Mouse (Mus musculus): Measurements from ENCODE around the gene Tars.

Gene Tars

DNA sequence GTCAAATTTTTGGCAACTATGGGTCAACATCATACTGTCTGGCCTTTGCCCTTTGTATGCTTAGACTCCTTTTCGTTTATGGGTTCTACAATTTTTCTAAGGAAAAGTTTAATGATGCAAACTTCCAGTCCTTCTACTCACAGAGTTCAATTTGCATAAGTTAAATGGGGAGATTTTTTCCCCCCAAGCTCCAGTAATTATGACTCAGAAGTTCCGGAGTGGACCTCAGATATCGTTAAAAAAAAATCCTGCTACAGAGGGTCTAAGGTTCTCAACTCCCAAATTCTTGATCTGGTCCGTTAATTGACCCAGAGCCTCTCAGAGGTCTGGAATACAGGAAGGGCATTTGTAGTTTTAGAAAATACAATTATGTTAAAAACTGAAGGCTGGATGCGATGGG, 37.6 kb downstream of the Tars start:
- DNase-seq (ENCODE audit: low read depth): no peak

DNA sequence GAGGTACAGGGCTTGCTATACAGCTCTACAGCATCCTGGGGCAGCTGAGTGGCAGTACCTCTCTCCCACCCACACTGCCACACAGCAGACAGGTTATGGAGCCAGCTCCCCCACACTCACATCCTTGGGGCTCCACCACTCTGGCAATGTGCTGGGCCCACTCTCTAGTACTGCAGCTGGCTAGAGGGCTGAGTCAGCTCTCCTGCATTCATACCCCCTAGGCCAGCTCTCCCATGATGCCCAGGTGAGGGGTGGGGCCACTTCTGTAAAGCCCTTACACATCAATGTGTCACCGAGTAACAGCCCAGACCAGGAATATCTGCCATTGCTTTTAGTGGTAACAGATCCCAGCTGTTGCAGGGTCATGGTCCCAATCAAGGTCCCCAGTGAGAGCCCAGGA, 38.6 kb downstream of the Tars start:
- no peak for DNase-seq (ENCODE audit: low read depth)

DNA sequence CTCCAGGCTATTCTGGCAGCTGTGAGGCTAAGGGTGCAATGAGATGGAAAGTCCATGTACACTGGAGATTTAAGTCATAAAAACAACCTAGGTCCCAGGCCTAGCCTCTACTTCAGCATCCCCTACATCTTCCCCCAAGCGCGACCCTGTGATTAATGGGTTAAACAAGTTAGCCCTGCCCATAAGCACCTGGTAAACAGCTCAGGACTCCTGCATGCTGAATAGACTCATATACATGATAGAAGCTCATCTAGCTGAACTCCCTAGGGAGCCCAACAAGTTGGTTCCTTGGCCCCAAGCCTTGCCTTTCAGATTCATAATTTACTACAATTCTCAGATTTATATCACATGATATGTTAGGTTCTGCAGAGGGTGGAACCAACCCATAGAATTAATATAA, 42.0 kb downstream of the Tars start:
- peak; percentile 19 for DNase-seq (ENCODE audit: low read depth)

DNA sequence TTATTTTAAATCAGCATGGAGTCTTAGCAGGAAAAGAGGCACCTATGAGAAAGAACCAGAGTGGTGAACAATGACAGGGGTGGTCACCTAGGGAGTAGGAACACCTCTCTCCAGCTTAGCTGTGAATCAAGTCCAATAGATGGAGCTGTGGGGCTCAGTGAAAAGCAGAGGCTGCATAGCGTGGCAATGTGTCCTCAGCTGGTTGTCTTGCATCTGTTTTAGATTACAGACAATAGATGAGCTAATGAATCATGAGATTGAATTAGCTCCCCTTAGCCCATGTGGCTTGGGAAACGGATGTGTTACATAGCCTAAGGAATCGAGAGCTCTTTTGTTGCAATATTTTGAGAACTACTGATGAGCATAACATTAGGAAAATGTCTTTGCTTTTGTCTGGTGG, 43.6 kb downstream of the Tars start:
- DNase-seq (ENCODE audit: low read depth): peak; percentile 79

DNA sequence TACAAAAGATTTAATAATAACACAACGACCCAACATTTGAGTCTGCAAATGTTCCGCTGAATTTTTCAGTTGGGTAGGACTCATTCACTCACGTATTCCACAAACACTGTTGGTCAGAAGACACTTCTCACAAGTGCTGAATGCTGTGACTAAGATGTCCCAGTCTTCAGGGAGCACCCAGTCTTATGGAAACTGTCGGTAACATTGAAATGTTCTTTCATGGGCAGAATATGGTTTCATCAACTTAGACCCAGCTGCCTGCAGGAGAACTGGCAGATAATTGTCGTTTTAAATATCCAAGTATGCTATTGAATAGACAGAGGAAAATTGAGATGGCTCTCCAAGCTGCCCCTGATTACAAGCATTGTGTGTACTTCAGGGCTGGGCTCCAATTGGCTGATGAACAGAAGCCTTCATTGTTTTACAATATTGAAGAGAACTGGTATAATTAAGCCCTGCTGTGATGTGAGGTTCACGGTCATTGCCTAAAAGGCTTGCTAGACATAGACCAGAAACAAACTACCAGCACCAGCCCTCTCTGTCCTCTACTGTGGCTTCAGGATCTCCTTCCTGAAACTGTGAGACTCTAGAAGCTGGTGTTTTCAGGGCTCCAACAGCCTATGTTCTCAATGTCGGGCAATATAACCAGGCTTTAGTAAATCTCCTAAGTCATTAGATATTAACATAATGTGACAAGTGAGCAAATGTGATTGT, 59.8 kb downstream of the Tars start:
- no peak for DNase-seq (ENCODE audit: low read depth)

All from NIH3T3 (cell line).